Mouse (Mus musculus): Measurements from ENCODE around the gene Defa25.
"Not testable (repeated sequence)": the region's sequence is repeated elsewhere in the genome, so short reads cannot be mapped to it uniquely, and the experiment has no call there.

- not testable (repeated sequence) for TF ChIP-seq CTCF (conservative IDR thresholded peaks at IDR 0.05; ENCODE audit: insufficient read depth, insufficient read length, low read depth, low read length); POLR2A (IDR thresholded peaks at IDR 0.05; ENCODE audit: low read depth, low read length)
Observed at GRCm38 (mm10) chr8:21064738-21065137, 19.5 kb upstream of the Defa25 start, which contains the start of gene Defa35.

Measured in kidney, adult 2 months (tissue).